Mouse (Mus musculus) ES-E14 (cell line): Measurements from ENCODE around the gene Doc2g. TPM values are rescaled to one million over a fixed set of nuclear protein-coding genes. Genes with fewer than 3 reads are reported as not detected.
"Not testable (repeated sequence)": the region's sequence is repeated elsewhere in the genome, so short reads cannot be mapped to it uniquely, and the experiment has no call there.

Source experiments
- DNase-seq: peaks from one replicate; pipeline ENCODE4 v3.0.0-alpha.2; 2013; ENCODE audit warnings: low read depth, low spot score
- H3K27ac ChIP-seq: 2 replicates; pipeline ENCODE4 v1.5.1; 2012; ENCODE audit warnings: low read depth, mild to moderate bottlenecking, low read length, moderate library complexity, mixed read lengths; ENCODE audit not compliant: poor library complexity, insufficient read depth, severe bottlenecking
- H3K36me3 ChIP-seq: 2 replicates; pipeline ENCODE4 v1.6.1; 2012; ENCODE audit warnings: mild to moderate bottlenecking, low read length, moderate library complexity, mixed read lengths; ENCODE audit not compliant: control insufficient read depth, poor library complexity, insufficient read depth, severe bottlenecking
- H3K4me1 ChIP-seq, 2 experiments: fragments of 150-350 bp in 1 of 2; sonication (generic) in 1 of 2; 2 replicates each; pipeline ENCODE4 v1.6.1; 2012; ENCODE audit warnings: low read length in 2 of 2, mild to moderate bottlenecking in 1 of 2, mixed read lengths in 1 of 2; ENCODE audit not compliant: control insufficient read depth in 2 of 2, insufficient read depth in 2 of 2, poor library complexity in 1 of 2
- H3K4me3 ChIP-seq, 2 experiments: fragments of 150-350 bp in 1 of 2; sonication (generic) in 1 of 2; 2 replicates each; pipeline ENCODE4 v1.5.1; 2012; ENCODE audit warnings: low read length in 2 of 2, low read depth in 1 of 2, mild to moderate bottlenecking in 1 of 2, mixed read lengths in 1 of 2; ENCODE audit not compliant: insufficient read depth in 1 of 2, poor library complexity in 1 of 2, severe bottlenecking in 1 of 2
- H3K9ac ChIP-seq: 2 replicates; pipeline ENCODE4 v1.6.1; 2012; ENCODE audit warnings: low read depth, mild to moderate bottlenecking, low read length, mixed read lengths; ENCODE audit not compliant: poor library complexity, insufficient read depth, severe bottlenecking
- H3K9me3 ChIP-seq: fragments of 150-350 bp; sonication (generic); 2 replicates; pipeline ENCODE4 v1.6.1; 2012; ENCODE audit warnings: low read depth, mild to moderate bottlenecking, low read length; ENCODE audit not compliant: control insufficient read depth, insufficient read depth
- CHD2 ChIP-seq: IDR thresholded peaks from 2 replicates; pipeline ENCODE4 v1.6.1; 2014; ENCODE audit warnings: mild to moderate bottlenecking, low read depth, low read length, inconsistent platforms
- HCFC1 ChIP-seq: IDR thresholded peaks from 2 replicates; pipeline ENCODE4 v1.6.1; 2012; ENCODE audit warnings: low read length, inconsistent platforms, borderline replicate concordance; ENCODE audit not compliant: insufficient read depth
- MAFK ChIP-seq: IDR thresholded peaks from 2 replicates; pipeline ENCODE4 v1.6.1; 2014; ENCODE audit warnings: mild to moderate bottlenecking, low read depth, low read length, inconsistent platforms; ENCODE audit not compliant: insufficient read depth
- ZC3H11A ChIP-seq: IDR thresholded peaks from 2 replicates; pipeline ENCODE4 v1.6.1; 2012; ENCODE audit warnings: low read depth, mild to moderate bottlenecking, inconsistent platforms, low read length, borderline replicate concordance
- ZNF384 ChIP-seq: IDR thresholded peaks from 2 replicates; pipeline ENCODE4 v1.6.1; 2012; ENCODE audit warnings: low read depth, low read length, inconsistent platforms
- in situ Hi-C, 2 experiments: fragments of 600-800 bp; cut with MboI; formaldehyde crosslinking; loops; one replicate each; pipeline ENCODE4 v1.15.1; 2025; ENCODE audit warnings: low sequenced_read_pairs in 2 of 2, inconsistent platforms in 1 of 2; ENCODE audit not compliant: unreplicated experiment in 2 of 2
- total RNA-seq: library from RNA; depleted of rRNA; stranded (reverse); fragments of 300-350 nt; gene quantifications from 2 replicates; pipeline ENCODE4 v1.2.3, GENCODE M21; 2012

Doc2g gene
- total RNA-seq, 1 experiment = 4.6 TPM

- Histone ChIP-seq H3K9ac (no peak overlapping the region), H3K27ac (no peak overlapping the region), H3K4me1 (no peaks in the 10 kb centered on the region; a peak in 1 of 4 replicates), H3K4me3 (no peak overlapping the region), H3K9me3 (no peaks in the 10 kb centered on the region), H3K36me3 (no peaks in the 10 kb centered on the region)
- no peak for TF ChIP-seq ZNF384
- TF ChIP-seq HCFC1 = no peak
- TF ChIP-seq CHD2 = no peak
- TF ChIP-seq ZC3H11A = no peak
- TF ChIP-seq MAFK = no peak
- in situ Hi-C loops = no loop called here
- no peak for DNase-seq
These were observed 36.6 kb upstream of the Doc2g start for GRCm38 (mm10) chr19:3966330-3967075.

GRCm38 (mm10) chr19:3967258-3967657 lies 35.9 kb upstream of the Doc2g start:
- Histone ChIP-seq H3K36me3 (no peaks in the 10 kb centered on the region), H3K4me3 (no peak overlapping the region), H3K27ac (no peak overlapping the region), H3K9me3 (no peaks in the 10 kb centered on the region), H3K9ac (no peak overlapping the region), H3K4me1 (peaks cover 0 to 2% of the 10 kb centered on the region in 2 experiments; a peak in 1 of 4 replicates)
- in situ Hi-C loops = no loop called here
- TF ChIP-seq ZNF384 (no peak), MAFK (no peak), ZC3H11A (no peak), HCFC1 (no peak), CHD2 (no peak)
- no peak for DNase-seq

- Histone ChIP-seq H3K4me3 (no peak within 1 kb of the TSS; a peak in 1 of 4 replicates), H3K9ac (no peak within 1 kb of the TSS), H3K36me3 (no peaks in the 10 kb centered on the region), H3K27ac (no peak within 1 kb of the TSS), H3K4me1 (peaks cover 0 to 3% of the 10 kb centered on the region in 2 experiments; a peak in 1 of 4 replicates), H3K9me3 (no peaks in the 10 kb centered on the region)
- in situ Hi-C loops = no loop called here
- DNase-seq = no peak
- TF ChIP-seq CHD2 (no peak), MAFK (no peak), ZNF384 (no peak), ZC3H11A (no peak), HCFC1 (no peak)
These were observed 30.9 kb upstream of the Doc2g start, which contains the start of gene Aldh3b2 for GRCm38 (mm10) chr19:3972229-3972628. Aldh3b2 (plus strand) TSS chr19:3972328.

- H3K9me3 ChIP-seq, H3K9ac ChIP-seq, H3K36me3 ChIP-seq, in situ Hi-C loops, H3K4me1 ChIP-seq, H3K27ac ChIP-seq, DNase-seq, H3K4me3 ChIP-seq: not testable (repeated sequence)
These were observed 28.5 kb upstream of the Doc2g start for GRCm38 (mm10) chr19:3974608-3975007.

- H3K4me1 ChIP-seq = peaks cover 0 to 3% of the 10 kb centered on the region in 2 experiments; a peak in 1 of 4 replicates
- H3K9me3 ChIP-seq = no peaks in the 10 kb centered on the region
- DNase-seq = no peak
- H3K9ac ChIP-seq = no peak overlapping the region
- no peak overlapping the region for H3K27ac ChIP-seq
- no peak overlapping the region for H3K4me3 ChIP-seq
- H3K36me3 ChIP-seq = no peaks in the 10 kb centered on the region
- TF ChIP-seq MAFK (no peak), ZNF384 (no peak), ZC3H11A (no peak), CHD2 (no peak), HCFC1 (no peak)
- in situ Hi-C loops = no loop called here
These were observed 27.2 kb upstream of the Doc2g start for GRCm38 (mm10) chr19:3975866-3976265.
